Mouse (Mus musculus) leukemia stem cell, adult 10-12 weeks (primary cell): Measurements from ENCODE around the gene Sost. TPM values are rescaled to one million over a fixed set of nuclear protein-coding genes. Genes with fewer than 3 reads are reported as not detected.

ENCODE experiments used
- polyA plus RNA-seq: library from polyadenylated mRNA; stranded (reverse); fragments of >175 nt; gene quantifications from 2 replicates; pipeline ENCODE4 v1.2.3, GENCODE M21; 2012; ENCODE audit warnings: low replicate concordance

Gene Sost
- polyA plus RNA-seq = not detected in 2 replicates

GRCm38 (mm10) chr11:101966965-101967614, at the start of gene Sost:
TSS of gene Sost (minus strand) at chr11:101967015.

GRCm38 (mm10) chr11:101986913-101987312, 20.1 kb upstream of the Sost start, which contains the start of gene Dusp3:
TSS of gene Dusp3 (minus strand) at chr11:101987013.

GRCm38 (mm10) chr11:101984054-101985025, 17.5 kb upstream of the Sost start, which contains the start of gene Cfap97d1:
TSS of gene Cfap97d1 (plus strand) at chr11:101984279.

Other genes with a start within 250 kb of the Sost start
- gene Dhx8, start 234.1 kb downstream of the Sost start, polyA plus RNA-seq = 6.7 and 7.3 TPM in 2 replicates
- gene Etv4, start 181.6 kb downstream of the Sost start, polyA plus RNA-seq = 11.2 and 14.7 TPM in 2 replicates
- not detected in 2 replicates for gene Meox1, start 72.6 kb downstream of the Sost start, polyA plus RNA-seq
- not detected in 2 replicates for gene Cfap97d1, start 17.3 kb upstream of the Sost start, polyA plus RNA-seq
- 5.0 and 5.5 TPM in 2 replicates for gene Dusp3, start 20.0 kb upstream of the Sost start, polyA plus RNA-seq
- gene Mpp3, start 61.4 kb upstream of the Sost start, polyA plus RNA-seq = 0.29 and 0.50 TPM in 2 replicates
- gene Cd300lg, start 74.5 kb upstream of the Sost start, polyA plus RNA-seq = 0.13 TPM in 1 of 2 replicates, not detected in the other
- 25.4 and 25.8 TPM in 2 replicates for gene Mpp2, start 121.5 kb upstream of the Sost start, polyA plus RNA-seq
- gene Ppy, start 134.3 kb upstream of the Sost start, polyA plus RNA-seq = not detected in 2 replicates
- gene Pyy, start 140.8 kb upstream of the Sost start, polyA plus RNA-seq = not detected in 2 replicates
- gene Nags, start 178.5 kb upstream of the Sost start, polyA plus RNA-seq = 2.0 and 2.1 TPM in 2 replicates
- gene Tmem101, start 189.4 kb upstream of the Sost start, polyA plus RNA-seq = 6.5 and 10.4 TPM in 2 replicates
- 73.7 and 82.1 TPM in 2 replicates for gene Lsm12, start 218.3 kb upstream of the Sost start, polyA plus RNA-seq
- 19.9 and 23.2 TPM in 2 replicates for gene G6pc3, start 222.6 kb upstream of the Sost start, polyA plus RNA-seq